Comparison of ENCODE assay signal across 13 mouse cellular contexts in genomic region chr3:146425902-146426301, GRCm38 (mm10).
"Had no signal": no experiment of that assay in that cellular context is flagged by ENCODE, and none has a peak within 500 bp of the region (broad histone marks: within the 10 kb centered on the region; RNA-seq: fewer than 3 reads in every experiment).

No protein-coding gene starts in this region.

- H3K4me3 ChIP-seq: limb, embryonic 12.5 days; liver, embryonic 13.5 days; lung, embryonic 15.5 days; neural tube, embryonic 13.5 days had no signal

- ATAC-seq: liver, postnatal 0 days had no signal

- H3K9me3 ChIP-seq: limb, embryonic 12.5 days; liver, embryonic 13.5 days; lung, embryonic 15.5 days; neural tube, embryonic 13.5 days had no signal

- H3K27me3 ChIP-seq: limb, embryonic 12.5 days; liver, embryonic 13.5 days; lung, embryonic 15.5 days; neural tube, embryonic 13.5 days had no signal

- H3K4me2 ChIP-seq: limb, embryonic 12.5 days; liver, embryonic 13.5 days; lung, embryonic 15.5 days; neural tube, embryonic 13.5 days had no signal

- DNase-seq: kidney, adult 8-10 months; layer of hippocampus, adult 9-11 months; layer of hippocampus, postnatal 36 days; liver; liver, embryonic 13.5 days; liver, postnatal 0 days; lung, postnatal 14 days; thymus, adult 18-20 months; thymus, postnatal 14 days had no signal

- H3K27ac ChIP-seq: limb, embryonic 12.5 days; liver, embryonic 13.5 days; lung, embryonic 15.5 days; macrophage; neural tube, embryonic 13.5 days had no signal

- H3K9ac ChIP-seq: limb, embryonic 12.5 days; liver, embryonic 13.5 days; liver, postnatal 0 days; lung, embryonic 15.5 days; neural tube, embryonic 13.5 days had no signal
